Mouse (Mus musculus): Measurements from ENCODE around the gene Dnm3. TPM values are rescaled to one million over a fixed set of nuclear protein-coding genes. Genes with fewer than 3 reads are reported as not detected.
A peak's percentile ranks its signal among the peaks of the same experiment; 100 is the strongest.

Dnm3 gene
- total RNA-seq (2022): 100 to 1,000 TPM; 107 to 116 (median 111) TPM

GRCm38 (mm10) chr1:162477246-162478209 lies at the start of gene Dnm3:
TSS of gene Dnm3 (minus strand) at chr1:162478034.
- peak; percentile 81 to 94 for DNase-seq (ENCODE audit: low spot score in 2 of 2)

DNA sequence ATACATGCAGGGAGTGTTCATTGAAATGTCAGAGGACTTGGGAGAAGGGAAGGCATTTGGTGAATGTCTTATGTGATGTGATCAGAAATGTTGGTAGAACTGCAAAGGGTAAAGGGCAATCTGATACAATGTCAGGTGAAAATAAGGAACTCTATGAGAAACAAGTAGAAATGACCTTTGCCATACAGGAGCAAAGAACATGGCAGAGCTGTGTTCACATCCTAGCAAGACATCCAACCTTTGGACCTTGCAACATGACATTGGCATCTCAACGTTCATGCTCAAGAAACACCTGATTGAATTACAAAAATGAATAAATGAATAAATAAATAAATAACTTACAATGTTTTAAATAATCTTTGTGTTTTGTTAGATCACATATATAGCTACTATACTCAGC lies 37.3 kb upstream of the Dnm3 start:
- no peak for DNase-seq (ENCODE audit: low spot score in 2 of 2)

DNA sequence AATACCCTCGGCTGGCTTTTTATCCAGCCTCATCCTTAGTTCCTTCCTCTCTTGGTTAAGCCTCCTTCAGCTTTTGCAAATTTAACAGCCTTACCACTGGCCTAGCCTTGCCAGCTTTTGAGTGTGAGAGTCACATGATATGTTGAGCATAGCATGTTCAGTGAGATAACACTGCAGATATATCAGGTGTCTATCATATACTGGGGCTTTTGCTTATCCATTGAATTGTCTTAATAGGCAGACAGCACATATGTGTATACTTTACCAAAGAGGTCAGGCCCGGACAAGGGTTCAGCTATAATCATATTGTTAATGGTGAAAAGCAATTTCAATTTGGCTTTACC lies 32.2 kb upstream of the Dnm3 start:
- no peak for DNase-seq (ENCODE audit: low spot score in 2 of 2)

DNA sequence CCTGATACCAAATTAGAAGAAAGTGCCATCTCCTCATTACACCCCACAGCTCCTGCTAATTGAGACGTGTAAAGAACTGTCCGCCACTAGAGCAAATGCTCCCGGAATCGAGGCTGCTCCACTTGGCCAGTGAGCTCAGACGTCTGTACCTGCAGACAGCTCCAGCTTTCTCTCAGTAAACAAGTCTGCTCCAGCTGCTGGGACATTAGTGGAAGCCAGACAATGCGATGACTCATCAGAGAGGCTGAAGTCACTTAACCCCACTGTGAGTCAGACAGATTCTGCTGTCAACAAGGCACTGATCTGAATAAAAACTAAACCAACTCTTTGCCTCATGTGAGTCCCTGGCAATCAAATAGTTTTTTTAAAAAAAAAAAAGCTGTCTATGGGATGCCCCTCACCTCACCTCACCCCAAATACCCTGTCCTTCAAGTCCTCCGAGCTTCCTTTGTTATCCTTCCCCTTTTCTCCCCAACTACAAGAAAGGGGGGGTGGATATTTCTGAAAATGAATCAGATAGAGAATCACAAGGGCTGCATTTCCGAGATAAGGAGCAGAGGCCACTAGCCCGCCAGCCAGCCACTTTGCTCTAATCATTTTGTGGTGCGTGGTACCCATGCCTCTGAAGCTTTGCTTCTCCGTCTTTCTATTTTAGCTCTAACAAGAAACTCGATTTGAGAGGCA lies 31.6 kb upstream of the Dnm3 start:
- DNase-seq (ENCODE audit: low spot score in 2 of 2): peak in 1 of 2 experiments; percentile 34

GRCm38 (mm10) chr1:162508211-162509005 lies 30.6 kb upstream of the Dnm3 start:
- DNase-seq (ENCODE audit: low spot score in 2 of 2): no peak

DNA sequence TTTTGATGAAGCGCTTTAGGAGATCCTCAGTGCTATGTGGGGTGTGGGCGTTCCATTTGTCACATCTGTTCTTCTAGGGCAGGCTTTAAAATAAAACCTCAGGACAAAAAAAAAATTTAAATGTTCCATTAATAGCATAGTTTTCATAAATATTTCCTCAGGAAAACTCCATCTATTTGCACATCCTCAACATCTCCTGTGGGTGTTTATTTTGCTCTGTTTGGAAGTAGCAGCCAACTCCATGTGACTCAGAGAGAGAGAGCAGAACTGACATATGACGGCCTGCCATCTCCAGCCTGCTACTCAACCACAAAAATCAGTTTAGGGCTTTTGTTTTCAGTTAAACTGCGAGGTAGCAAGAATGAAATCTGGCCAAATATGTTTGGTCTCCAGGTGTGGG lies 28.7 kb upstream of the Dnm3 start:
- DNase-seq (ENCODE audit: low spot score in 2 of 2): no peak

- no peak for DNase-seq (ENCODE audit: low spot score in 2 of 2)
Observed at GRCm38 (mm10) chr1:162505649-162506048, 27.8 kb upstream of the Dnm3 start.

DNA sequence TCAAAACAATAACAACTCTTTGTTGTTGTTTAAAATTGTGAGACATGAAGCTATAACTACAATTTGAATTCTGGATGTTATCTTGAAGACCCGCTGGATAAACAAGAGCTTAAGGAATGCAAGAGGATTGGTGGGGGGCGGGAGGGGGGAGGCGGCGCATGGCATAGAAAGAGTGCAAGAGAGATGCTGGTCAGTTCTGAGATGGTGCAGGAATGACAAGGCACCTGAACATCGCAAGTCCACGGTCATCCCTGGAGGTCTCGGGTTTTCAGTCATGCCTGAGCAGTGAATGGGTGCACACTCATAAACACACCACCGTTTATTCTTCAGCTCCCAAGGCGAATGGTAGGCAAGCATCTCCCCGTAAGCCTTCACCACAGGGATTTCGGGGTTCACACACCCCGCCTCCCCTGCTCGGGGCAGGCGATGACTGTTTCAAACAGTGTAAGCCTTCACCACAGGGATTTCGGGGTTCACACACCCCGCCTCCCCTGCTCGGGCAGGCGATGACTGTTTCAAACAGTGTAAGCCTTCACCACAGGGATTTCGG lies 1.2 kb downstream of the Dnm3 start:
- no peak for DNase-seq (ENCODE audit: low spot score in 2 of 2)

DNA sequence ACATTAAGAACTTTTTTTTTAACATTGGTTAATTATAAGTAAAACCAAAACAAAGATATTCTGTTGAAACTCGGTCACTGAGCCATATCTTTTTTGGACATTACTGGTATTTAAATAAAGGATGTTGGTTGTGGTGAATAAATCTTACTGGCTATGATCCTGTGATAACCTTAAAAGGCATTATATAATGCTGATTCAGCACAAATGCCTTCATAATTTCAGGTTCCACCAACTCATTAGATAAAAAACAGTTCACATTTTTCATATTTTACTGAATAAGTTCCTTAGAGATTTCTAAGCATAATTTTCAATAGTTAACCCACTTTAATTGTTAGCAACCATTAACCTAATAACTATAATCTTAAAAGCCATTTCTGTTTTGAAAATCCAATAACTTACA lies 4.9 kb downstream of the Dnm3 start:
- no peak for DNase-seq (ENCODE audit: low spot score in 2 of 2)

- DNase-seq (ENCODE audit: low spot score in 2 of 2): no peak
Observed at GRCm38 (mm10) chr1:162471089-162471488, 6.7 kb downstream of the Dnm3 start.

DNA sequence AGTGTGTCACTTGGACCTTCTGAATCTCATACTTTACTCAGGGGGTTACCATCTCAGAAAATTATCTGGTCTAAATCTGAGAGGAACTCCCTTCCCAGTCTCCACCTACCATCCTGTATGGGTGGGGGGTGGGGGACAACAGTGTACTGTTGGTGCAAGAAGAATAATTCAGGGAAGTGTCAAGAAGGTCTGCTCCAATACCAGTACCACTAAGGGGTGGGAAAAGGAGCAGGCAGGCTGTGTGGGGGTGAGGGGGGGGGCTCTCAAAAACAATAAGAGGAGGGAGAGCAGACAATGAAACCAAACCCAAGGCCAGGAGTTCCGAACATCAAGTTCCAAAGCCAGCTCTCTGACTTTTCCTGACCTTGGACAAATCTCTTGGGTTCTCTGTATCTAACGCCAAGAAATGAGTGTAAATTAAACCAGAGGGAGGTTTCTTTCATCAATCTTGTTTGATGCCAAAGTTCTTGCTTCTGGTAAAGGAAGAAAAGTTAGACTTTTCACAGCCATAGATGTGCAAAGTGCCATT lies 8.0 kb downstream of the Dnm3 start:
- DNase-seq (ENCODE audit: low spot score in 2 of 2): no peak

- no peak for DNase-seq (ENCODE audit: low spot score in 2 of 2)
Observed at GRCm38 (mm10) chr1:162463676-162464075, 14.2 kb downstream of the Dnm3 start.

DNA sequence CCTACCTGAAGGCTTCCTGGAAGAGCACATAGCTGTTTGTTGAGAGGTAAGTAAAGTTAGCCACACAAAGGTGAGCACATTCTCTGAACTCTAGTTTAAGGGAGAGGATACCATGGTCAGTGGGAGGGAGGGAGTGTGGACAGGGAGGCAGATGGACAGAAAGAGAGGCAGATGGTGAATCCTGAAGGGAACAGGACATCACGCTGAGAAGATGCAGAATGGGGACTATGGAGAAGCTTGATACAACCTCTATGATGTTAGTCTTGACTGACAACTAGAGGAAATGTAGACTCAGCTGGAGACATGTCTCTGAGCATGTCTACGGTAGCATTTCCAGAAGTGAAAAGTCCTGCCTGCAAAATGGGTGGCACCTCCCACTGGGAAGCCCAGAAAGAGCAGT lies 19.1 kb downstream of the Dnm3 start:
- DNase-seq (ENCODE audit: low spot score in 2 of 2): no peak

DNA sequence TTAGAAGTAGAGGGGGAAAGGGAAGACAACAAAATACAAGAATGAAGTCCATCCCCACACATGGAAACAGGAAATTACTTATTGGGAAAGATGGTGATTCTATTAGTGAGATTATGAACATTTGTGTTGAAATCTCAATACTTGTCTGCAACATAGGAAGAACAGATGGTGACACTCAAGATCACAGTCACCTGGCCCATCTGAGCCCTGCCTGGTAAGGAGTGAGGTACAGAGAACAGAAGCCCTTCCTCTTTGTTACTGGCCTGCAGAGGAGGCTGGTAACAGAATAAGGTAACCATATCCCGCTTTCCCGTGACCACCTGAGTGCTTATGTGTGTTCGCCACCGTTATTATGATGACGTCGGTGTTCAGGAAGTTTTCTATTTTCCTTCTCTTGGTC lies 21.0 kb downstream of the Dnm3 start:
- no peak for DNase-seq (ENCODE audit: low spot score in 2 of 2)

DNA sequence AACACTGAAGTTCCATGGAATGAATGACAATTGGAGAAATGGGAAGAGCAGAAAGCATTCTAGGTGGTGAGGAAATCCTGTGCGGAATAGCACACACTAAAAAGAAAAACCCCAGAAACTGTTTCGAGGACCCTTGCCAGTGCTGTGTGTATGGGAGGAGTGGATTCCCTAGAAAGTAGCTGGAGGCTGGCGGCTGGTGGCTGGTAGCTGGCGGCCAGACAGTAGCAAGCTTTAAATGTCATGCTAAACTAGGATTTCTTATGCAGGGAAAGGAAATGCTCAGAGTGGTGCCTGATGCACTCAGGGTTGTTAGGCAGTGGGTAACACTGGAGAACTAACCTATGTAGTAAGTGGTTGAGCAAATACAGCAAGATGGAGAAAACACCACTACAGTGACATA lies 21.4 kb downstream of the Dnm3 start:
- peak in 1 of 2 experiments; percentile 61 for DNase-seq (ENCODE audit: low spot score in 2 of 2)

DNA sequence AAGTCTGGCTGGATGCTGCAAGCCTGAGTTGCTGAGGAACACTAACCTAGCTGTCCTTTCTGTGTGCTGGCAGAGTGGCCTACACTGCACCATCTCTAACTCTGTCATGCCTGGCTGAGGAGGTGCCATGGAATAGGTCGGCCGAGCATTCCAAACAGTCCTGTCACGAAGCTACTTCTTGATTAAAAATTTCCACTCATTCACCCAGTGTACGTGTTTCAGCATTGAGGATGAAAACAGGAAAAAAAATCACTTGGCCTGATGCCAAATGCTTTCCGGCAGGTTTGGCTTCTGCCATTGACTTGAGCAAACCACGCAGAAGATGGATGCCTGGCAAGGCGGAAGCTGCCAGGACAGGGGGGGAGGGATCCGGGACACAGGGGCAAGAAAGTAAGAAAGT lies 24.3 kb downstream of the Dnm3 start:
- DNase-seq (ENCODE audit: low spot score in 2 of 2): no peak

DNA sequence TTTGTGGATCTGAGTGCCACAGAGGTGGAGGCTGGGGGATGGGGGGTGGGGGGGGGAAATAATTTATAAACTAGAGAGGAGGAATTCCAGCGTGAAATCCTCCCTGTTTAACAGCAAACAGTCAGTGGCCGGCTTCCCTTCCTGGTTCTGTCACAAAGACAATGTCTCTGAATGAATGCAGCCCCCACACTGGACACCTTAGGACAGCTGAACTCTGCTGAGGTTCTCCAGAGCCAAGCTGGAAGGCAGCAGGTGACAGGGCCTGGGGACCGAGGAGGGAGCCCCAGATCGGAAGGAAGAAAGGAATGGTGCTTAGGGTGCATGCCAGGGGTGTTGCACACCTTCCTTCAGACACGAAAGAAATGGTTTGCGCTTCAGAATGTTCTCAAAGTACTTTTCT lies 24.8 kb downstream of the Dnm3 start:
- no peak for DNase-seq (ENCODE audit: low spot score in 2 of 2)

DNA sequence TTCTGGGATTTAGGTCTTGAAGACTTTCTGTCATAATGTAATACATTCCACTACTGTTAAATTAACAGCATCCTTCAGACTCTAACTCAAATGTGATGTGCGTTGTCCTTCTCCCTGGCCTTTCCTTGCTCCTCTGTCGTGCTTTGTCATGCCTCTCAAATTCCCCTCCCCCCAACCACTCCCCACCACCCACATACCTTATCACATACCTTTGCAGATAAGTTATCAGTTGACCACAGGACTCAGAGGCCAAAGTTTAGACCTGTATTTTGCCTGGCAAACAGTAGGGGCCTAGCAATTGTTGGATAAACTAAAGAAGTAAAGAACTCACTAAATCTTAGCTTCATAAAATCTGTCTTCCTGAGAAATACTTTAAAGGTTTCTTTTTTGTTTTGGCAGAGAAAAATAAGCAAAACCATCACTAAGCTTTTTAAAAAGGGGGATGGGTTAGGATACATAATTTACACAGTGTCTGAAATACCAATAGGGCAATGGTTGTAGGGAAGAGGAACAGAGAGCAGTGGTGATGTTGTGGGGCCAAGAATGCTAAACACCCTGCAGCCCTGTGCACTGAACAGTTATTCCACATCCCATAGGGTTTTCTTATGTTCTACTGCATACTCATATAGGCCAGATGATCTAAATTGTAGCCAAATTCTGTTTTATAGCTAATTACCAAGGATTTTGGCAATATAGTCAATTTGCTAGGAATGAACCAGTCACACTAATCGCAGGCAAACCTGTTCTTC lies 28.5 kb downstream of the Dnm3 start:
- DNase-seq (ENCODE audit: low spot score in 2 of 2): no peak

GRCm38 (mm10) chr1:162444805-162445204 lies 33.0 kb downstream of the Dnm3 start:
- no peak for DNase-seq (ENCODE audit: low spot score in 2 of 2)

GRCm38 (mm10) chr1:162439576-162439975 lies 38.3 kb downstream of the Dnm3 start:
- no peak for DNase-seq (ENCODE audit: low spot score in 2 of 2)

DNA sequence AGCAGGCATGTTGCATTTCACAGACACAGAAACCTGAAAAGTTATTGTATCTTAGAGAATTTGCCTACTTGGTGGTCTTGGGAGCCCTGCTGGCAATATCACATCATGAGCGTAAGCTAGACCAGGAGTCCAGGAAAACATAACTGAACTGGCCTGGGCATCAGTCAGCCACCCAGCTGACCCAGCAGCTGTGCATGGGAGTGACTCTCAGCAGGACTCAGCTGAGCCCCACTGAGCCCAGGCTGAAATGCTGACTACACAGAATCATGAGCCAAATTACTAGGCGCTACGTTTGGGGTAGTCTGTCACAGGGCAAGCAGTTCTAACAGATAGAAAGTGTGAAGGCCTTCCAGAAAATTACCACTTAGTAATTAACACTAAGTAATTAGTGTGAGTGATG lies 41.2 kb downstream of the Dnm3 start:
- DNase-seq (ENCODE audit: low spot score in 2 of 2): no peak

Data from left cerebral cortex, adult 8-10 months (tissue).